Mouse (Mus musculus): ENCODE data around the gene Mta2. TPM values are rescaled to one million over a fixed set of nuclear protein-coding genes. Genes with fewer than 3 reads are reported as not detected.
A peak's percentile ranks its signal among the peaks of the same experiment; 100 is the strongest.
"Not testable (repeated sequence)": the region's sequence is repeated elsewhere in the genome, so short reads cannot be mapped to it uniquely, and the experiment has no call there.

The Mta2 gene
- total RNA-seq (2021): 10 to 100 TPM; 58.0 to 68.7 TPM
- long read RNA-seq, experiment 1, transcript Mta2-201 (18 exons, 3,135 nt): major isoform, 29 of 43 reads
- long read RNA-seq, experiment 1, partial matches to known transcripts: 3 of 43 reads
- long read RNA-seq, experiment 1, other reads (novel, unspliced or antisense): 11 of 43 reads
- long read RNA-seq, experiment 2, transcript Mta2-201 (18 exons, 3,135 nt): major isoform, 40 of 53 reads
- long read RNA-seq, experiment 2, partial matches to known transcripts: 5 of 53 reads
- long read RNA-seq, experiment 2, other reads (novel, unspliced or antisense): 8 of 53 reads

DNA sequence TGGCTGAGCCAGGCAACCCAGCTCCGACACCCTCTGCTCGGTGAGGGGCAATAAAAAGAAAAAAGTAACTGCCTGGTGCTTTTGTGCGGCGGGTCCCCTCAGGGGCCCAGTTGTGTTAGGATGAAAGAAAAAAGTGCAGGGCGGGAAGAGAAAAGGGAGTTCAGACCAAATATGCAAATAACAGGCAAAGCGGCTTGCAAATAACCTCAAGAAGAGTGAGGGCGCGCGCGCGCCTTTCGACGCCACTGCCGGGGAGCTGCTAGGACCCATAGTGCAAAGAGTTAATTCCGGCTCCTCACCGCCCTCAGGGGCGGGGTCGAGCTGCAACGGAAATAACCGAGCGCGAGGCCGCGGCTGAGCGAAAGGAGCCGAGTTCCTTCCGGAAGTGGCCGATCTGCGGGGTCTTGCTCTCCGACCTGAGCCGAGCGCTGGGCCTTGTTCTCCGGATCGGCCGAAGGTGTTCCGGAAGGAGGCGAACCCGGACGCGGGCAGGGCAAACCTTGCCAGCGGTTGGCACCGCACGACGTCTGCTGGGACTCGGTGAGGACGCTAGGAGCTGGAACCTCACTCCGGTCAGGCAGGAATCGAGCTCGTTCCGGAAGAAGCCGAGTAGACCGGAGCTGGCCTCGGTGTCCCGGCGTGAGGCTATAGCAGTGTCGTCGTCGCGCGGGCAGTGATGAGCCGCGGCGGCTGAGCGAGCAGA is at the start of gene Mta2:
TSS of gene Mta2 (plus strand) at position 361 of the 703 bp plus-strand sequence.
- Histone ChIP-seq H3K4me3 (peak within 1 kb of the TSS; percentile 89), H3K27ac (peak within 1 kb of the TSS; percentile 97)
- peak; percentile 93 to 95 for DNase-seq (ENCODE audit: low spot score in 2 of 2)
- TF ChIP-seq CTCF (conservative IDR thresholded peaks at IDR 0.05): peak; percentile 37; the same call in 1 of the 2 replicates

GRCm38 (mm10) chr19:8892829-8893766 is 48.6 kb upstream of the Mta2 start, which contains the start of gene Ints5:
Ints5 (plus strand) TSS chr19:8893005.
- peak within 1 kb of the TSS; percentile 85 for H3K27ac ChIP-seq
- peak; percentile 84 to 87 for DNase-seq (ENCODE audit: low spot score in 2 of 2)
- TF ChIP-seq CTCF (conservative IDR thresholded peaks at IDR 0.05): no peak
- peak within 1 kb of the TSS; percentile 97 for H3K4me3 ChIP-seq

GRCm38 (mm10) chr19:8895397-8895960 is 46.2 kb upstream of the Mta2 start:
- no peak for DNase-seq (ENCODE audit: low spot score in 2 of 2)
- no peak overlapping the region for H3K4me3 ChIP-seq
- H3K27ac ChIP-seq: no peak overlapping the region
- no peak for TF ChIP-seq CTCF (conservative IDR thresholded peaks at IDR 0.05)

GRCm38 (mm10) chr19:8896231-8896630 is 45.4 kb upstream of the Mta2 start:
- not testable (repeated sequence) for H3K27ac ChIP-seq; H3K4me3 ChIP-seq; DNase-seq (ENCODE audit: low spot score in 2 of 2)

- peak overlapping the region; percentile 97 for H3K4me3 ChIP-seq
- H3K27ac ChIP-seq: peak overlapping the region; percentile 97
- DNase-seq (ENCODE audit: low spot score in 2 of 2): peak in 1 of 2 experiments; percentile 44
Measured at GRCm38 (mm10) chr19:8897211-8897864, 44.3 kb upstream of the Mta2 start.

DNA sequence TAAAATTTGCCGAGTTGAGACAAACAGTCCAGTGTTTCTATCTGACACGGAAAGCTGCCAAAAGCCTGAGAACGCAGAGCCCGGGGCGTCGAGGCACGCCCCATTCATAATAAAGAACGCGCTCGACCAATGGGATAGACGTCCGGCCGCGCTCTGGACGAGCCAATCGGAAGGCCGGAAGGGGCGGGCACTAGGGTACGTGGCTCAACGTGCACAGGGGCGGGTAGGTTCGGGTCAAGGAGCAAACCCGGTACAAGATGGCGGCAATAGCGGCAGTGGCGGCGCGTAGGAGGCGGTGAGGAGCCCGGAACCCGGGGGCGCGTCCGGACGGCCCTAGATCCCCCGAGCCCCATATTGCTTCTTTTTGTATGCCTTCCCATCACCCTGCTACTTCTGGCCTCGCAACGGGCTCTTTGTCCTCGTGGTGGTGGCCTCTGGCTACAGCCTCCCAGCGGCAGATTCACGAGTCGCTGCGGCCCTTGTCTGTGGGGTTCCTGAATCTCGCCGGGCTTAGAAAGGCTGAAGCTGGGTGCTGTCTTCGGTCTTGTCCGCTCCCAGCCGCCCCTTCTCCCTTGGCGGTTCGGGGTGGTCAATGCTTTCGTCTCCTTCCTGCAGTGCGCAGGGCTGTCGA is 43.7 kb upstream of the Mta2 start, which contains the start of gene Ganab:
TSS of gene Ganab (plus strand) at position 207 of the 631 bp plus-strand sequence.
- DNase-seq (ENCODE audit: low spot score in 2 of 2): peak; percentile 96 to 97
- peak within 1 kb of the TSS; percentile 97 for H3K27ac ChIP-seq
- H3K4me3 ChIP-seq: peak within 1 kb of the TSS; percentile 97
- TF ChIP-seq CTCF (conservative IDR thresholded peaks at IDR 0.05): peak; percentile 48

DNA sequence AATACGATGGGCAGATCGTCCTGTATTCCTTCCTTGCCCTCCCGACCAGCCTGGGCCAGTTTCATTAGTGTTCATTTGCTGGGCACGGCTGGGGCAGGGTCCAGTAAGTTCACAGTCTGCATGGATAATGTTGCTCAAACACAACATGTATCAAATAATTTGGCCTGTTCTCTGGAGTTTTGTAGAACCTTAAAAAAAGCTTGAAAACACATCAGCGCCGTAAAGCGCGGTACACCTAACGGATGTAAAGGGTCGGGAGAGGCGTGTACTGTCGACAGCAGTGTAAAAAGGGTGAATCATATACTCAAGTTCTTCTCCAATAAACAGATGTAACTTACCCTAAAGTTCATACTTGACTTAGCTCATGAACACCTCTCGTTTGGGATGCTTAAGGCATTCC is 43.1 kb upstream of the Mta2 start:
- Histone ChIP-seq H3K27ac (peak overlapping the region; percentile 97), H3K4me3 (peak overlapping the region; percentile 97)
- no peak for TF ChIP-seq CTCF (conservative IDR thresholded peaks at IDR 0.05)
- DNase-seq (ENCODE audit: low spot score in 2 of 2): no peak

DNA sequence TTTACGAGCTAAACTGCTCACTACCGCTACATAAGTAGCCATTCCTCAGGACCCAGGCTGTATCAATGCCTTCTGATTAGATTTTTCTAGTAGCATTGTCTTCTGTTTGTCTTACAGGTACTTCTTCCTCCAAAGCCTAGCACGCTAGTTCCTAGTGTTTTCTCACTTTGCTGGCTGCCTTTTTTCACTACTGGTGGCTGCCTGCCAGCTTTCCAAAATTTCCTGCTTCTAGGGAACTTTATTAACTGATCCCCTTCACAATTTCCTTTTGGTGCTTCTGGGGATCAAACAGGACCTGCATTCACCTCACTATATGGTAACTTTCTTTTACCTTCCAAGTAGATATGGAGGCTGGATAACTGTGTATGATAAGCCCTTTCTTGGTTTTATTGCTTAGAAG is 42.6 kb upstream of the Mta2 start:
- TF ChIP-seq CTCF (conservative IDR thresholded peaks at IDR 0.05): no peak
- H3K4me3 ChIP-seq: peak overlapping the region; percentile 97
- DNase-seq (ENCODE audit: low spot score in 2 of 2): no peak

GRCm38 (mm10) chr19:8903412-8903811 is 38.3 kb upstream of the Mta2 start:
- Histone ChIP-seq H3K4me3 (no peak overlapping the region), H3K27ac (no peak overlapping the region)
- TF ChIP-seq CTCF (conservative IDR thresholded peaks at IDR 0.05): no peak
- no peak for DNase-seq (ENCODE audit: low spot score in 2 of 2)

More for the DNA sequence above, 42.6 kb upstream of the Mta2 start:
- no peak overlapping the region for H3K27ac ChIP-seq

GRCm38 (mm10) chr19:8908531-8908930 is 33.1 kb upstream of the Mta2 start:
- no peak overlapping the region for H3K4me3 ChIP-seq
- DNase-seq (ENCODE audit: low spot score in 2 of 2): no peak
- peak overlapping the region; percentile 51 for H3K27ac ChIP-seq
- no peak for TF ChIP-seq CTCF (conservative IDR thresholded peaks at IDR 0.05)

GRCm38 (mm10) chr19:8911810-8912209 is 29.9 kb upstream of the Mta2 start:
- TF ChIP-seq CTCF (conservative IDR thresholded peaks at IDR 0.05): no peak
- DNase-seq (ENCODE audit: low spot score in 2 of 2): no peak
- H3K4me3 ChIP-seq: no peak overlapping the region
- H3K27ac ChIP-seq: peak overlapping the region; percentile 79
